Mouse (Mus musculus) heart, embryonic 14.5 days (tissue): ENCODE results near the gene Ikbip. TPM values are rescaled to one million over a fixed set of nuclear protein-coding genes. Genes with fewer than 3 reads are reported as not detected.

Source experiments
- ATAC-seq: fragments of 200-750 bp; cut with Nextera tagmentation; 2 replicates; pipeline ENCODE4 v1.8.0; 2017; ENCODE audit warnings: low read depth, moderate TSS enrichment; ENCODE audit not compliant: insufficient number of reproducible peaks, insufficient read depth, low FRiP score
- H3K27ac ChIP-seq, 2 experiments: fragments of 200-500 bp in 1 of 2; fragments of 300-500 bp in 1 of 2; sonication (generic) in 1 of 2; replicated peaks in 1 of 2; 2 replicates each; pipeline ENCODE4 v1.5.1; 2012 to 2014; ENCODE audit warnings: low read depth in 2 of 2, low read length in 2 of 2, control low read depth in 1 of 2, mild to moderate bottlenecking in 1 of 2, mixed read lengths in 1 of 2; ENCODE audit not compliant: control insufficient read depth in 1 of 2, insufficient read depth in 1 of 2
- H3K27me3 ChIP-seq: fragments of 300-500 bp; sonication (generic); 2 replicates; pipeline ENCODE4 v1.6.1; 2014; ENCODE audit warnings: mild to moderate bottlenecking, low read length, control low read depth; ENCODE audit not compliant: control insufficient read depth, insufficient read depth
- H3K36me3 ChIP-seq: fragments of 300-500 bp; sonication (generic); 2 replicates; pipeline ENCODE4 v1.6.1; 2014; ENCODE audit warnings: mild to moderate bottlenecking, control low read depth, low read length, mixed read lengths; ENCODE audit not compliant: control insufficient read depth, insufficient read depth
- H3K4me1 ChIP-seq, 2 experiments: fragments of 200-500 bp in 1 of 2; fragments of 300-500 bp in 1 of 2; sonication (generic) in 1 of 2; 2 replicates each; pipeline ENCODE4 v1.6.1; 2012 to 2014; ENCODE audit warnings: low read length in 2 of 2, control low read depth in 1 of 2, mixed read lengths in 1 of 2; ENCODE audit not compliant: control insufficient read depth in 2 of 2, insufficient read depth in 2 of 2
- H3K4me2 ChIP-seq: fragments of 300-500 bp; sonication (generic); 2 replicates; pipeline ENCODE4 v1.6.1; 2014; ENCODE audit warnings: mild to moderate bottlenecking, low read length
- H3K4me3 ChIP-seq, 2 experiments: fragments of 200-500 bp in 1 of 2; fragments of 300-500 bp in 1 of 2; sonication (generic) in 1 of 2; 2 replicates each; pipeline ENCODE4 v1.5.1; 2012 to 2014; ENCODE audit warnings: low read length in 2 of 2, mild to moderate bottlenecking in 2 of 2, control low read depth in 1 of 2, low read depth in 1 of 2, moderate library complexity in 1 of 2; ENCODE audit not compliant: control insufficient read depth in 1 of 2, insufficient read depth in 1 of 2
- H3K9ac ChIP-seq: fragments of 300-500 bp; sonication (generic); 2 replicates; pipeline ENCODE4 v1.6.1; 2014; ENCODE audit warnings: mild to moderate bottlenecking, low read length
- H3K9me3 ChIP-seq: fragments of 300-500 bp; sonication (generic); 2 replicates; pipeline ENCODE4 v1.6.1; 2016; ENCODE audit warnings: low read length, control low read depth; ENCODE audit not compliant: control insufficient read depth
- WGBS: fragments of 180-500 bp; shearing (Covaris S2); extraction: QIAGEN DNeasy Blood & Tissue Kit; methylation state at CpG from one replicate; pipeline ENCODE4 v1.1.7; 2014; 5-methylcytosine and 5-hydroxymethylcytosine counted together
- polyA plus RNA-seq: library from polyadenylated mRNA; unstranded; fragments of >200 nt; fragmentation: Nextera tagmentation; extraction: Ambion mirVana; gene quantifications from 2 replicates; pipeline ENCODE4 v1.2.1, GENCODE M21; 2014

Ikbip gene
- polyA plus RNA-seq, 1 experiment from 2014 or later, result 48.3 TPM

GRCm38 (mm10) chr10:91116958-91117357 is 34.2 kb downstream of the Ikbip start:
- no peak for ATAC-seq

GRCm38 (mm10) chr10:91122646-91123045 is 39.9 kb downstream of the Ikbip start:
- no peak for ATAC-seq
- H3K4me1 ChIP-seq, result peaks cover 7 to 20% of the 10 kb centered on the region in 2 experiments
- H3K27me3 ChIP-seq, result no peaks in the 10 kb centered on the region
- H3K4me3 ChIP-seq, result peak overlapping the region; percentile 93 to 96; a peak in 3 of 4 replicates
- H3K4me2 ChIP-seq, result peak overlapping the region; percentile 81
- H3K9ac ChIP-seq, result peak overlapping the region; percentile 99
- H3K9me3 ChIP-seq, result no peaks in the 10 kb centered on the region
- H3K36me3 ChIP-seq, result peaks cover 49% of the 10 kb centered on the region
- WGBS, result 13% methylated on average over 6 of the region's 6 CpGs
- no peak overlapping the region; a peak in 1 of 4 replicates for H3K27ac ChIP-seq

More at GRCm38 (mm10) chr10:91116958-91117357, 34.2 kb downstream of the Ikbip start:
- Histone ChIP-seq H3K9ac (no peak overlapping the region), H3K36me3 (peaks cover 90% of the 10 kb centered on the region), H3K4me3 (no peak overlapping the region), H3K27ac (no peak overlapping the region), H3K4me2 (no peak overlapping the region), H3K27me3 (no peaks in the 10 kb centered on the region), H3K4me1 (peaks cover 0 to 11% of the 10 kb centered on the region in 2 experiments; a peak in 2 of 4 replicates), H3K9me3 (0 out of 2 replicates have a peak, but pooled peaks cover 3% of the 10 kb centered on the region)
- 88% methylated on average over 12 of the region's 12 CpGs for WGBS

- under 1% methylated on average over 44 of the region's 44 CpGs for WGBS
- H3K9ac ChIP-seq, result peak overlapping the region; percentile 99
- peak; percentile 62 for ATAC-seq
- peak overlapping the region; percentile 87 to 97 for H3K27ac ChIP-seq
- peak overlapping the region; percentile 81 for H3K4me2 ChIP-seq
- no peaks in the 10 kb centered on the region for H3K27me3 ChIP-seq
- H3K4me1 ChIP-seq, result peaks cover 7 to 21% of the 10 kb centered on the region in 2 experiments
- H3K4me3 ChIP-seq, result peak overlapping the region; percentile 93 to 96
- H3K36me3 ChIP-seq, result peaks cover 42% of the 10 kb centered on the region
- no peaks in the 10 kb centered on the region for H3K9me3 ChIP-seq
These were observed 40.6 kb downstream of the Ikbip start for GRCm38 (mm10) chr10:91123281-91123827.

- peak within 1 kb of the TSS; percentile 87 to 97 for H3K27ac ChIP-seq
- peaks cover 35% of the 10 kb centered on the region for H3K36me3 ChIP-seq
- H3K9ac ChIP-seq, result peak within 1 kb of the TSS; percentile 99
- peak; percentile 99 for ATAC-seq
- peaks cover 7 to 21% of the 10 kb centered on the region in 2 experiments for H3K4me1 ChIP-seq
- 9% methylated on average over 54 of the region's 59 CpGs for WGBS
- no peaks in the 10 kb centered on the region for H3K9me3 ChIP-seq
- H3K4me3 ChIP-seq, result peak within 1 kb of the TSS; percentile 93 to 96
- H3K4me2 ChIP-seq, result peak within 1 kb of the TSS; percentile 81
- no peaks in the 10 kb centered on the region for H3K27me3 ChIP-seq
These were observed 41.4 kb downstream of the Ikbip start, which contains the start of gene Slc25a3 for GRCm38 (mm10) chr10:91123828-91124822. Gene Slc25a3, minus strand, starts transcription at chr10:91124059.

GRCm38 (mm10) chr10:91126618-91127355 is 44.0 kb downstream of the Ikbip start:
- H3K4me2 ChIP-seq, result no peak overlapping the region
- H3K27me3 ChIP-seq, result no peaks in the 10 kb centered on the region
- no peak overlapping the region for H3K4me3 ChIP-seq
- peak overlapping the region; percentile 79 to 95 for H3K27ac ChIP-seq
- ATAC-seq, result no peak
- 0 out of 2 replicates have a peak, but pooled peaks cover 3% of the 10 kb centered on the region for H3K9me3 ChIP-seq
- 26% methylated on average over 10 of the region's 10 CpGs for WGBS
- peaks cover 9% of the 10 kb centered on the region for H3K36me3 ChIP-seq
- H3K4me1 ChIP-seq, result peaks cover 7 to 11% of the 10 kb centered on the region in 2 experiments
- 0 out of 2 replicates have a peak overlapping the region, but pooled peaks have one; percentile 34 for H3K9ac ChIP-seq

- Histone ChIP-seq H3K27me3 (no peaks in the 10 kb centered on the region), H3K4me1 (peaks cover 7 to 8% of the 10 kb centered on the region in 2 experiments), H3K9me3 (0 out of 2 replicates have a peak, but pooled peaks cover 3% of the 10 kb centered on the region), H3K4me3 (no peak overlapping the region), H3K27ac (peak overlapping the region; percentile 79 to 95), H3K4me2 (no peak overlapping the region), H3K9ac (no peak overlapping the region), H3K36me3 (peaks cover 3% of the 10 kb centered on the region)
- WGBS, result 41% methylated on average over 2 of the region's 2 CpGs
- no peak for ATAC-seq
These were observed 44.7 kb downstream of the Ikbip start for GRCm38 (mm10) chr10:91127395-91127794.
